Mouse (Mus musculus) neutrophil, adult 5-6 weeks (primary cell): ENCODE measurements around the gene Krtap1-4. TPM values are rescaled to one million over a fixed set of nuclear protein-coding genes. Genes with fewer than 3 reads are reported as not detected.

ENCODE experiments used
- ATAC-seq: fragments of 151-379, 151-347 bp; 2 replicates; pipeline ENCODE4 v1.8.0; 2017; ENCODE audit warnings: mild to moderate bottlenecking, moderate TSS enrichment; ENCODE audit not compliant: insufficient number of reproducible peaks, poor library complexity, low FRiP score, severe bottlenecking; ENCODE audit errors: extremely low read depth
- total RNA-seq: library from RNA; stranded (forward); fragments of 200-1000 nt; gene quantifications from 2 replicates; pipeline ENCODE4 v1.2.3, GENCODE M21; 2017

Gene Krtap1-4
- total RNA-seq, 1 experiment from 2014 or later = not detected

DNA sequence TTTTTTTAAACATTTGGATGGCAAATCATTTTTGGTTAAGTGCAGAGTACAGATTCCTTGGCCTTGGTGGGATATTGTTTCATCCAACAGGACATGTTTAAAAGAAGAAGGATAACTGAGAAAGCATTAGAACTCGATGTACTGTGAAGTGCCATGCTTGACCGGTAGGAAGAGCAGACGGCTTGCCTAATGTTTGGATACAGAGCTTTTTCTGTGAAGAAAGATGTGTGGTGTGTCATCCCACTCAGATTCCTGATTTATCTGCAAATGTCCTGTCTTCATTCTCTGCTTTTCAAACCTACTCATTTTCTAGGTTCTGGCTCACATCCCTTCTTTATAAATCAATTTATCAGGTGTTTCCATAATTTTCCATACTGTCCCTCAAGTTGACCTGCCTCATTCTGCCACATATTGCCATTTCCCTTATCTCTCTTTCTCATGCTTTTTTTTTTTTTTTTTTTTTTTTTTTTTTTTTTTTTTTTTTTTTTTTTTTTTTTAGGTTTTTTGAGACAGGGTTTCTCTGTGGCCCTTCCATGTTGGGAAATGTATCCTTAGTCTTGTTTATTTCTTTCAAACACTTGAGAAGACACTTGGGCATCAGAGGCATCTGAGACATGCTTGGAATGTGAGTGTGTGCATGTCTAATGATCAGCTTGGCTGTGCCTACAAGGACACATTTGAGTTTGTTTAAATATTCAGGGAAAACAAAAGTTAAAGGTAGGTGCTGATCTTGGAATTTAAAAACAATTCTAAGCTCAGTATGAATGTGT lies 25.3 kb downstream of the Krtap1-4 start:
- ATAC-seq = no peak

DNA sequence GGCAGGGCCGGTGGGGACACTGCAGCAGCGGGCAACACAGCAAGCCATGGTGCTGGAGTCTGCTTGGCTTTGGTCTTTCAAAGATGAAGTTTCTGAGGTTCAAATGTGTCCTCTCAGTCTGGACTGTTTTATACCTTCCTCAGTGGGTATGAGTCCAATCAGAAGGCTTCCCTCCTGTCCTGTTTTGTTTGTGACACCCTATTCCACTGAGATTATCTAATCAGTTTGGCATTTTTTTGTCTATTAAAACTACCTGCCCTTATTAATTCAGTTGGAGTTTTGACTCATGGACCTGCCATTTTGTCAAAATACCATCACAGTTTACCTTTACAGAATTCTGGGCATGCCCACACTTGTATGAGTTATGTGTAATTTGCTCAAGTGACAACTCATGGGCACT lies 26.7 kb downstream of the Krtap1-4 start, which contains the start of gene Krtap3-2:
Gene Krtap3-2, minus strand, starts transcription at position 101 of the 400 bp plus-strand sequence.
- no peak for ATAC-seq

DNA sequence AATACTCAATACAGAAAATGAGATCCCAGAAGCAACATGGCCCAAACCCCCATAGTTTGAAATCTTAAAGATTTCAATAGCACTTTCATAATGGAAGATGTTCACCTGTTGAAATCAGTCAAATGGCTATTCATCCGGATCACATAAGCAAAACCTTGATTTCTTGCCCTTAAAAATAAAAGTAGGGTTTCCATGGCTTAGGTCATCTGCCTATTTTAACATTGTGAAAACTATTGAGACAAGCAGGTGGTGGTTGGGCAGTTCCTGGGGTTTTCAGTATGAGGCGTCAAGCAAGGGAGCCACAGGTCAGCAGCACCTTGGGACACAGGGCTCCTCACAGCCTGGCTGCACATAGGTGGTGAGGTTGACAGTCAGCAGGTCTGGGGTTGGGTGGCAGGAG lies 27.3 kb downstream of the Krtap1-4 start:
- ATAC-seq = no peak

DNA sequence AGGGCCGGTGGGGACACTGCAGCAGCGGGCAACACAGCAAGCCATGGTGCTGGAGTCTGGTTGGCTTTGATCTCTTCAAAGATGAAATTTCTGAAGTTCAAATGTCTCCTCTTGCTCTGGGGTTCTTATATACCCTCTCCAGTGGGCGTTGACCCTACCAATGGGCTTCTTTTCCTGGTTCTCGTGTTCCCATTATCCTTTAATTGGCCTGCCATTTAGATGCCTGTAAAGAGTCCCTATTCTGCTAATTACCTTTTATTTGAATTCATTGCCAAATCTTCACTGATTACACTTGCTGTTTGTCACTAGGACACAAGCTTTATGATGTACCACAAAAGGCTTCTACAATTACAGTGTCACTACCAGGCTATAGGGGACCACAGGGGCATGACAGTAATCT lies 32.7 kb downstream of the Krtap1-4 start, which contains the start of gene Krtap3-3:
Gene Krtap3-3, minus strand, starts transcription at position 101 of the 400 bp plus-strand sequence.
- ATAC-seq = no peak

DNA sequence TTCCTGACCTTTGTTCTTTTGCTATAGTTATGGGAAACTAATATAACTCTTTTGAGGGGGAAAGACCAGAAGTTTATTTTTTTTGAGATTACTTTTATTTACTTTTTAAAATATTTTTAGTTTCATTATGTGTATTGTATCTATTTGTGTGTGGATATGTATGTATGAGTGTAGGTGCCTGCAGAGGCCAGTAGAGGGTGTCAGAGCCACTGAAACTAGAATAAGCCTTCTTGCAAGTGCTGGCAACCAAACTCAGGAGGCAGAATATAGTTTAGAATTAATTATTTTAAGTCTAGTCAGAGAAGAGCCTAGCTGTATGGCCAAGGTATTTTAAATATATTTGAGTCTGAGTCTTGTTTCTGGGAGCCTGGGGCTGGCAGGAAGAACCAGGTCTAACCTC lies 35.6 kb downstream of the Krtap1-4 start:
- no peak for ATAC-seq

DNA sequence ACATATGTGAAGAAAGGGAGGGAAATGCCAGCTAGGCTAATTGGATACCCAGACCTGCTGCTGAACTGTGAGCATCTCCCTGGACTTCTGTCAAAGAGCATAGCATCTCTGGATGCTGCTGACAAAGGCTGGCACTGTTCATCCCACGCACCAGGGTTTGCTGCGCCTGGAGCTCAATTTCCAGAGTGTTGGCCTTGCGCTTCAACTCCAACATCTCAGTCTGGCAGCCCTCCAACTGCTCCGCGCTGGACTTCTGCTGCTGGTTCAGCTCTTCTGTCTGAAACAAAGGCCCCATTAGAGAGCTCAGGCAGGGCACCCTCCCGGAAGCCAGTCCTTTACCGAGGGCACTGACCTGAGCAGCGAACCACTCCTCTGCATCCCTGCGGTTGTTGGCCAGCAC lies 43.7 kb downstream of the Krtap1-4 start:
- ATAC-seq = no peak

Other genes with a start within 250 kb of the Krtap1-4 start
- not detected in 2 replicates for gene Krt26, start 245.7 kb downstream of the Krtap1-4 start, total RNA-seq
- gene Krt27, start 232.6 kb downstream of the Krtap1-4 start, total RNA-seq = not detected in 2 replicates
- gene Krt28, start 208.8 kb downstream of the Krtap1-4 start, total RNA-seq = not detected in 2 replicates
- 0.93 TPM in 1 of 2 replicates, not detected in the other for gene Krt10, start 194.3 kb downstream of the Krtap1-4 start, total RNA-seq
- gene Krt12, start 161.4 kb downstream of the Krtap1-4 start, total RNA-seq = 0.58 TPM in 1 of 2 replicates, not detected in the other
- gene Krt20, start 145.5 kb downstream of the Krtap1-4 start, total RNA-seq = not detected in 2 replicates
- 1.5 and 2.9 TPM in 2 replicates for gene Krt23, start 90.5 kb downstream of the Krtap1-4 start, total RNA-seq
- not detected in 2 replicates for gene Krt39, start 62.3 kb downstream of the Krtap1-4 start, total RNA-seq
- gene Krt40, start 40.5 kb downstream of the Krtap1-4 start, total RNA-seq = not detected in 2 replicates
- not detected in 2 replicates for gene Krtap3-3, start 32.8 kb downstream of the Krtap1-4 start, total RNA-seq
- gene Krtap3-2, start 26.8 kb downstream of the Krtap1-4 start, total RNA-seq = not detected in 2 replicates
- not detected in 2 replicates for gene Gm11939, start 24.2 kb downstream of the Krtap1-4 start, total RNA-seq
- gene Krtap3-1, start 17.0 kb downstream of the Krtap1-4 start, total RNA-seq = not detected in 2 replicates
- gene Krtap1-5, start 2.6 kb downstream of the Krtap1-4 start, total RNA-seq = not detected in 2 replicates
- gene Krtap1-3, start 7.7 kb upstream of the Krtap1-4 start, total RNA-seq = not detected in 2 replicates
- gene Krtap9-3, start 14.5 kb upstream of the Krtap1-4 start, total RNA-seq = not detected in 2 replicates
- gene Gm11938, start 19.7 kb upstream of the Krtap1-4 start, total RNA-seq = not detected in 2 replicates
- not detected in 2 replicates for gene Gm11937, start 26.5 kb upstream of the Krtap1-4 start, total RNA-seq
- gene Krtap2-4, start 31.2 kb upstream of the Krtap1-4 start, total RNA-seq = not detected in 2 replicates
- gene Gm11562, start 36.8 kb upstream of the Krtap1-4 start, total RNA-seq = not detected in 2 replicates
- not detected in 2 replicates for gene Krtap4-1, start 44.6 kb upstream of the Krtap1-4 start, total RNA-seq
- not detected in 2 replicates for gene Krtap4-2, start 51.4 kb upstream of the Krtap1-4 start, total RNA-seq
- not detected in 2 replicates for gene Krtap4-7, start 60.4 kb upstream of the Krtap1-4 start, total RNA-seq
- gene Gm11555, start 66.6 kb upstream of the Krtap1-4 start, total RNA-seq = not detected in 2 replicates
- gene Gm11563, start 75.3 kb upstream of the Krtap1-4 start, total RNA-seq = not detected in 2 replicates
- gene Krtap4-6, start 82.3 kb upstream of the Krtap1-4 start, total RNA-seq = not detected in 2 replicates
- not detected in 2 replicates for gene Gm14190, start 107.1 kb upstream of the Krtap1-4 start, total RNA-seq
- not detected in 2 replicates for gene Gm14180, start 150.6 kb upstream of the Krtap1-4 start, total RNA-seq
- gene Gm11595, start 189.3 kb upstream of the Krtap1-4 start, total RNA-seq = not detected in 2 replicates
- not detected in 2 replicates for gene Krtap4-8, start 197.1 kb upstream of the Krtap1-4 start, total RNA-seq
- not detected in 2 replicates for gene Krtap4-9, start 201.5 kb upstream of the Krtap1-4 start, total RNA-seq
- gene Gm11596, start 209.8 kb upstream of the Krtap1-4 start, total RNA-seq = not detected in 2 replicates
- not detected in 2 replicates for gene Gm11569, start 215.3 kb upstream of the Krtap1-4 start, total RNA-seq
- not detected in 2 replicates for gene Gm11554, start 220.8 kb upstream of the Krtap1-4 start, total RNA-seq
- gene Krtap4-13, start 226.2 kb upstream of the Krtap1-4 start, total RNA-seq = not detected in 2 replicates
- not detected in 2 replicates for gene Gm11564, start 232.0 kb upstream of the Krtap1-4 start, total RNA-seq